Mouse (Mus musculus) kidney, adult 18-20 months (tissue): ENCODE results near the gene Cryl1.

Experiments used
- DNase-seq: peaks from one replicate; pipeline ENCODE4 v3.0.0; 2021

The Cryl1 gene

GRCm38 (mm10) chr14:57372348-57373102, 25.8 kb downstream of the Cryl1 start:
- DNase-seq, result peak; percentile 72

GRCm38 (mm10) chr14:57367327-57367726, 31.0 kb downstream of the Cryl1 start:
- DNase-seq, result peak; percentile 48

- DNase-seq, result no peak
These were observed 31.6 kb downstream of the Cryl1 start for GRCm38 (mm10) chr14:57366724-57367123.

GRCm38 (mm10) chr14:57365341-57365740, 33.0 kb downstream of the Cryl1 start:
- DNase-seq, result peak; percentile 51

- peak; percentile 21 for DNase-seq
These were observed 34.5 kb downstream of the Cryl1 start for GRCm38 (mm10) chr14:57363833-57364232.

- peak; percentile 78 for DNase-seq
These were observed 35.3 kb downstream of the Cryl1 start for GRCm38 (mm10) chr14:57362726-57363660.

- DNase-seq, result no peak
These were observed 41.3 kb downstream of the Cryl1 start for GRCm38 (mm10) chr14:57357030-57357429.

- DNase-seq, result no peak
These were observed 46.7 kb downstream of the Cryl1 start for GRCm38 (mm10) chr14:57351521-57352235.

- DNase-seq, result no peak
These were observed 48.4 kb downstream of the Cryl1 start for GRCm38 (mm10) chr14:57349955-57350354.

- no peak for DNase-seq
These were observed 50.2 kb downstream of the Cryl1 start for GRCm38 (mm10) chr14:57348155-57348554.

- DNase-seq, result no peak
These were observed 52.2 kb downstream of the Cryl1 start for GRCm38 (mm10) chr14:57346135-57346534.

GRCm38 (mm10) chr14:57344781-57345492, 53.4 kb downstream of the Cryl1 start:
- peak; percentile 36 for DNase-seq

- DNase-seq, result peak; percentile 56
These were observed 55.1 kb downstream of the Cryl1 start for GRCm38 (mm10) chr14:57343057-57343750.

- no peak for DNase-seq
These were observed 55.8 kb downstream of the Cryl1 start for GRCm38 (mm10) chr14:57342316-57343055.

- no peak for DNase-seq
These were observed 59.7 kb downstream of the Cryl1 start for GRCm38 (mm10) chr14:57338666-57339065.

GRCm38 (mm10) chr14:57334833-57335232, 63.5 kb downstream of the Cryl1 start:
- no peak for DNase-seq

- DNase-seq, result no peak
These were observed 65.8 kb downstream of the Cryl1 start for GRCm38 (mm10) chr14:57332503-57332902.

GRCm38 (mm10) chr14:57331097-57331496, 67.2 kb downstream of the Cryl1 start:
- no peak for DNase-seq

GRCm38 (mm10) chr14:57329600-57329999, 68.7 kb downstream of the Cryl1 start:
- DNase-seq, result no peak

- no peak for DNase-seq
These were observed 71.6 kb downstream of the Cryl1 start for GRCm38 (mm10) chr14:57326771-57327170.

GRCm38 (mm10) chr14:57318812-57319211, 79.5 kb downstream of the Cryl1 start:
- no peak for DNase-seq
